Mouse (Mus musculus) adrenal gland, adult 2 months (tissue): ENCODE measurements at regions not wholly inside any gene's neighbourhood (a gene's known extent, or its start where the extent isn't known, plus 50 kb on each side); places are given as distances from the start of the nearest gene placed in this dataset.
A peak's percentile ranks its signal among the peaks of the same experiment; 100 is the strongest.

ENCODE experiments used
- DNase-seq: peaks from one replicate; pipeline ENCODE4 v3.0.0; 2021

- no peak for DNase-seq
Observed at GRCm38 (mm10) chr5:149908376-149909078, 109.9 kb upstream of the Rxfp2 start.

- peak; percentile 32 for DNase-seq
Observed at GRCm38 (mm10) chr5:149909108-149909739, 109.3 kb upstream of the Rxfp2 start.

GRCm38 (mm10) chr5:149909971-149910370 lies 108.5 kb upstream of the Rxfp2 start:
- no peak for DNase-seq

GRCm38 (mm10) chr5:149911968-149912367 lies 106.5 kb upstream of the Rxfp2 start:
- no peak for DNase-seq

- no peak for DNase-seq
Observed at GRCm38 (mm10) chr5:149915761-149916160, 102.7 kb upstream of the Rxfp2 start.

GRCm38 (mm10) chr5:149917374-149917773 lies 101.1 kb upstream of the Rxfp2 start:
- no peak for DNase-seq

GRCm38 (mm10) chr5:149919097-149919496 lies 99.4 kb upstream of the Rxfp2 start:
- peak; percentile 11 for DNase-seq

- DNase-seq, result peak; percentile 48
Observed at GRCm38 (mm10) chr5:149920326-149920725, 98.1 kb upstream of the Rxfp2 start.

GRCm38 (mm10) chr5:149924501-149924900 lies 94.0 kb upstream of the Rxfp2 start:
- peak; percentile 56 for DNase-seq

GRCm38 (mm10) chr5:149926786-149927185 lies 91.7 kb upstream of the Rxfp2 start:
- DNase-seq, result no peak

GRCm38 (mm10) chr5:149931574-149932161 lies 86.8 kb upstream of the Rxfp2 start:
- DNase-seq, result no peak

GRCm38 (mm10) chr5:149932220-149932619 lies 86.3 kb upstream of the Rxfp2 start:
- no peak for DNase-seq

- DNase-seq, result no peak
Observed at GRCm38 (mm10) chr5:149945651-149946050, 72.8 kb upstream of the Rxfp2 start.

GRCm38 (mm10) chr5:149947491-149947890 lies 71.0 kb upstream of the Rxfp2 start:
- no peak for DNase-seq

GRCm38 (mm10) chr5:149956931-149957330 lies 61.5 kb upstream of the Rxfp2 start:
- DNase-seq, result peak; percentile 82

GRCm38 (mm10) chr5:149961178-149961577 lies 57.3 kb upstream of the Rxfp2 start:
- no peak for DNase-seq

GRCm38 (mm10) chr5:149964748-149965147 lies 53.7 kb upstream of the Rxfp2 start:
- no peak for DNase-seq
